Mouse (Mus musculus) left cerebral cortex, adult 8-10 months (tissue): ENCODE results near the gene Klhdc10. TPM values are rescaled to one million over a fixed set of nuclear protein-coding genes. Genes with fewer than 3 reads are reported as not detected.

Experiments
- DNase-seq, 2 experiments: peaks; one replicate each; pipeline ENCODE4 v3.0.0; 2022; ENCODE audit warnings: low spot score in 2 of 2
- total RNA-seq, 4 experiments: library from RNA; stranded (reverse); gene quantifications; 2 replicates each; pipeline ENCODE4 v1.2.4; 2022

Gene Klhdc10
- total RNA-seq, 4 experiments from 2014 or later = 86.0 to 101 (median 90.6) TPM

DNA sequence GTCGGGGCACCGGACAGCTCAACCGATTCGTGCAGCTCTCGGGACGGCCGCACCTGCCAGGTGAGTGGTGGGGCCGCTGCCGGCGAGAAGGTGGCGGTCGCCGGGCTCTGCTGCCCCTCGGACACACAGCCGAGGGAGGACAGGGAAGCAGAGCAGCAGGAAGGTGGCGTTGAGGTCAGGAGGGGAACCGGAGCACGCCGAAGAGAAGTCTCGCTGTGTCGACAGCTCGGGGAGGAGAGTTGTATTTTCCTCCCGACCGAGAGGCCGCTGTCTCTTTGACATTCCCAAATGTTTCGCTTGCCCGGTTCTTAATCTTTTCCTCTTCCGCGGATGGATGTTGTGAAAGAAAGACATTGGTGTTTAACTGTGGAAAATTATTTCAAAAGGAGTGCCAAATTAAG, 423 bp downstream of the Klhdc10 start:
- no peak for DNase-seq

DNA sequence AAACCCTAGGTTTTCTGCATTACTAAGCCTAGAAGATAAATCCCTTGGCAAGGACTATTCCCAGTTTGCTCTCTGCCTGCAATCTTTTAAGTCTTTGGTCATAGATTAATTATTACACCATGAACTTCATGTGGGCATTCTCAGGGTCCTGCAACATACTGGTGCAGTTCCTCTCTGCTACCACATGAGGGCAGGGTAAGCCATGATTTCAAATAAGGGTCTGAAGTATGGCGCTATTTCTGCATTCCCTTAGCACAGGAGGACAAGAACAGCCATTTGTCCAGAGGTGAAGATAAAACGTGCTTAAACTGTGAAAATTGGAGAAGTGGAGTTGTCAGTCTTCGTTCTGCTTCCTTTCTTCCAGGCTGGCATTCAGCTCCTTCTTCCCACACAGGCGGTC, 1.8 kb downstream of the Klhdc10 start:
- DNase-seq = peak; percentile 33 to 61

DNA sequence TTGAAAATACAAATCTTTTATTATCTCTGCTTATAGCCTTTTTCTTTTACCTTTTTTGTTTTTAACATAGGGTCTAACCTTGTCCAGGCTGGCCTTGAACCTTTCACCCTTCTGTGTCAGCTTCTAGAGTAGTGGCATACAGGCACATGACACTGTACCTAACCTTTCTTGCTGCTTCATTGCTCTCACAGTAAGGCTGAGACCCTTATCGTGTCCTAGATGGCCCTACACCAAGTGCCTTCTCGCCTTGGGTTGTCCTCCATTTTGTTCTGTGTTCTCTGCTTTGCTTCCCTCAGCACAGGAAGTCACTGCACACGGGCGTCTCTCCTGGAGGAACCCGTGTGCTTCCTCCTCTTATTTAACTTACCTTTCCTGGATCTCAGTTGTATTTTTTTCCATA, 3.0 kb downstream of the Klhdc10 start:
- no peak for DNase-seq

DNA sequence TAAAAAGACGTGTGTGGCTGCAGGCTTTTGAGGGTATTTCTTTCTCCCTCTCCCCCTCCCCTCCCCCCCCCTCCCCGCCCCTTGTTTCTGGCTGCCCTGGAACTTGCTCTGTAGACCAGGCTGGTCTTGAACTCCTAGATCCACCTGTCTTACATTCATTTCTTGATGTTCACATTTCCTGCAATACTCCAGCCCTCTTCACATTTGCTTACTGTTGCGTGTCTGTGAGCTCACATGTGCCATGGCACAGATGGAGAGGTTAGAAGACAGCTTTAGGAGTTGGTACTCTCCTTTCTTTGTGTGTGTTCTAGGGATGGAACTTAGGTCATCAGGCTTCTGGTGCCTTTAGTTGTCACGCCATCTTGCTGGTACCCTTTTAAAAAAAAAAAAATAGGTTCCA, 6.6 kb downstream of the Klhdc10 start:
- DNase-seq = no peak

DNA sequence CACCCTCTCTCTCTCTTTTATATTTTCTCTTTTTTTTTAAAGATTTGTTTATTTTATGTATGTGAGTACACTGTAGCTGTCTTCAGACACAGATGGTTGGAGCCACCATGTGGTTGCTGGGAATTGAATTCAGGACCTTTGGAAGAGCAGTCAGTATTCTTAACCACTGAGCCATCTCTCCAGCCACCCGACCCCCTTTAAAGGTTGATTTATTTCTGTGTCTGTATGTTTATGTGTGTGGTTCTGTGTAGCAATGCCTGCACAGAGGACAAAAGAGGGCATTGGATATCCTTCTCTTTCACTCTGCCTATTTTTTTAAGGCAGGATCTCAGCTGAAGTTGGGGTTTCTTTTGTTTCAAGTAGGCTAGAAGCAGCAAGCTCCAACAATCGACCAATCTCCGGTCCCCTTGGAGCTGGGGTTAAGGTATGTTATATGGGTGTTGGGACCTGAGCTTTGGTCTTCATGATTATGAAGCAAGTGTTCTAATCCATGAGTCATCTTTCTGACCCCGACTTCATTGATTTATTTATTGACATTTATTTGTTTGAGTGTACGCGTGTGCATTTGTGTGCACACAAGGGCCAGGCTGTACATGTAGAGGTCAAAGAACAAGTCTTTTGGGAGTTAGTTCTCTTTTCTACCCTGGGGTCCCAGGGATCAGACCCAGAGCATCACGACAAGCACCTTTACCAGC, 7.9 kb downstream of the Klhdc10 start:
- no peak for DNase-seq

DNA sequence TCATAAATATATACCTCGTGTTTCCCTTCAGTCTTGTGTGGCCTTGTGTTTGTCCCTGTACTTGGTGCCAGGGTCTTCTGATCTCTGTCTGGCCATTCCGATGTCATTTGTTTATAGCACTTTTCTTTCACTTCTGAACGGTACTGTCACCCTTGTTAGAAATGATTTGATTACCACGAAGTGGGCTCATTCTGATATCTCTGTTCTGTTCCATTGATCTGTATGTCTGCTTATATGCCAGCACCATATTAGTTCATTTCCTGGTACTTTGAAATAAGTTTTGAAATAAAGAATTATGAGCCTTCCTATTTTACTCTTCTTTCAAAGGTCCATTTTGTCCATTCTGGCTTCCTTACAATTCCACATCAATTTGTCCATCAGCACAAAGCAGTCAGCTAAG, 9.6 kb downstream of the Klhdc10 start:
- no peak for DNase-seq

DNA sequence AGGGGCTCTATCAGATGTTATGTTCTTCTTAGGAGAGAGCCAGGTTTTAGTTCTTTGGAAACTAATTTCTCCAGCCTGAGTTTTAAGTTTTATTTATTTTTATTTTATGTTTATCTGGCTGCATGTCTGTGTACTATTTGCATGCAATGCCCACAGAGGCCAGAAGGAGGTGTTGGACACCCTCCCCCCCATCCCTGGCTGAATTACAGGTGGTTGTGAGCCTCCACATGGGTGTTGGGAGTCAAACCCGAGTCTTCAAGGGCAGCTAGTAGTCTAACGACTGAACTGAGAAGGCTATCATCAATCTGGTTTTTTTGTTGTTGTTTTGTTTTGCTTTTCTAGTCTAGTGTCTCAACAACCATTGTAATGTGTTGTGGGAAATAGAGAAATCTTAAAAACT, 14.5 kb downstream of the Klhdc10 start:
- no peak for DNase-seq

DNA sequence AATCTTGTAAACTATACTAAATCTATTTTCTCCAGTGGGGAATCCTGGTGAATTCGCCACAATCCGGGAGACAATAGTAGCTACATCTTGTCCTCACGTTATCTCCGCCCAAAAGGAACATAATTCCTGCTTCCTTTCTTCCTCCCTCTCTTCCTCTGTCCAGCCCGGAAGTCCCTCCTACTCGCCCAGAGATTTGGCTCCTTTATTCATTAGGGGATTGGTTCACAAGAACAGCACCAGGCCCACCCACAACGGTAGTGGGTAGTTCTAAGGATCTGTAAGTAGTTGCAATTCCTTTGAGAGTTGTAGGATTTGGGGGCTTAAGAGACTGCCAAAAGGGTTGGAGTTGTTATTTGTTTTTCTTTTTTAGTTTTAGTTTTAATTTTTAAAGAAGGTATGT, 15.1 kb downstream of the Klhdc10 start:
- DNase-seq = no peak

DNA sequence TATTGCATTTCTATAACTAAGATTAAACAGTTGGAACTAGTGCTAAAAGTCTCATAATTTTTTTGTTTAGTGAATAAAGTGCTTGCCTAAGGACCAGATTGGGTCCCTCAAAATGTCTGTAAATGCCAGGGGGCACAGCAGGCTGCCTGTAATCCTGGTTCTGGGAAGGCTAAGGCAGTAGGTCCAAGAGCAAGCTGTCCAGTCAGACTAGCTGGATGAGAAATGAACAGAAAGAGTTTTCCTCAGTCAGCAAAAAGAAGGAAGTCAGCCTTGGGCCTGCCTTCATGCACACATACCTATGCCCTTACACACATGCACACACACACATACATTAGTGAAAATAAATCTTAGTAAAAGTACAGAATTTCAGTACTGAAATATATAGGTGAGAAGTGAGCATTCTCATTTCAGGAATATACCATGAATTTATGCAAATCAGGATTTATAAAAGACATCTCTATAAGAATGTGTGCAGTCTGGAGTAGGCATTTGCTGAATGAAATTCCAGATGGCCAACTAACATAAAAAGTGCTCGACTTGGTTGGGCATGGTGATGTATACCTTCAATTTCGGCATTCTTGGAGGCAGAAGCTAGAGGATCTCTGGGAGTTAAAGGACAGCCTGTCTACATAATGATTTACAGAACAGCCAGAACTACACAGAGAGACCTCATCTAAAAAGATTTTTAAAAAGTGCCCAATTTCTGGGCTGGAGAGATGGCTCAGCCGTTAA, 31.0 kb downstream of the Klhdc10 start:
- no peak for DNase-seq

DNA sequence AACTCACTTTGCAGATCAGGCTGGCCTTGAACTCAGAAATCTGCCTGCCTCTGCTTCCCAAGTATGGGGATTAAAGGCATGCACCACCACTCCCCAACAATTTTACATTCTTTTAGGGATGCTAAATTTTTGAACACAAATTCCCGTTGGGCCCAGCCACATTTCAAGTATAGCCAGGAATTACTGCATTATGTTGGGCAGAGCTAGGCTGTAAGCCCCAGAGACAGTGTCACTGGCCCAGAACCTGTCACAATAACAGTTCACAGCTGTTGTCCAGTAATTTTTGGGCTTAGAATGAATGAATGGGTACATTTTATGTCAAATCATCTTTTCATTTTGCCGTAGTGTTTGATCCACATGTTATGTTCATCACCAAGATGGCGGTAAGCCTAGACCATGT, 34.8 kb downstream of the Klhdc10 start:
- DNase-seq = no peak

DNA sequence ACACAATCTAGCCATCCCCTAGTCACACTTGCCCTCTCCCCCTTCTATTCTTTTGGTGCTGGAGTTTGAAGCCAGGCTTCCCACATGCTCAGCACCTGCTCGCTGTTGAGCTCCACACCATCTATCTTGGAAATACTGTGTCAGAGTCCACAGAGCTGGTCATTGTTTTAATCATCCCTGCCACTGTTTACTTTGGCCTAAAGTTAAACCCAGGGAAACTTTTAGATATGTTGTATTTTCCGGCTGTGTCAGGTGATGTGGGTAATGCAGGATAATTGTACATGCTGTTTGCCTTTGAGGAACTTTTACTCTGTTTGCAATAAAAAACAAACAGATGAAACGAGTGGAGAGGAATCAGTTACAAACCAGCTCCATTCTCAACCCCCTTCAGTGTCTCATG, 35.4 kb downstream of the Klhdc10 start:
- DNase-seq = no peak

DNA sequence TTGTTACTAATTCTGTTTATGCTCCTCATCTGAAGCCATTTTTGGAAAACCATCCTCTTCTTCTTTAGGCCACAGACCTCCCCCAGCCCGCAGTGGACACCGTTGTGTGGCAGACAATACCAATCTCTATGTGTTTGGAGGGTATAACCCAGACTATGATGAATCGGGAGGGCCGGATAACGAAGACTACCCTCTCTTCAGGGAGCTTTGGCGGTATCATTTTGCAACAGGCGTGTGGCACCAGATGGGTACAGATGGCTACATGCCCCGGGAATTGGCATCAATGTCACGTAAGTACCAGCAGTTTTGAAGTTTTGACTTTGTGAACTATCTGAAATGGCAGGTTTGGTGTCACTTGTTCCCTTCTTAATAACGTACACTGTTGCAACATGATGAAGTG, 37.9 kb downstream of the Klhdc10 start:
- DNase-seq = no peak

DNA sequence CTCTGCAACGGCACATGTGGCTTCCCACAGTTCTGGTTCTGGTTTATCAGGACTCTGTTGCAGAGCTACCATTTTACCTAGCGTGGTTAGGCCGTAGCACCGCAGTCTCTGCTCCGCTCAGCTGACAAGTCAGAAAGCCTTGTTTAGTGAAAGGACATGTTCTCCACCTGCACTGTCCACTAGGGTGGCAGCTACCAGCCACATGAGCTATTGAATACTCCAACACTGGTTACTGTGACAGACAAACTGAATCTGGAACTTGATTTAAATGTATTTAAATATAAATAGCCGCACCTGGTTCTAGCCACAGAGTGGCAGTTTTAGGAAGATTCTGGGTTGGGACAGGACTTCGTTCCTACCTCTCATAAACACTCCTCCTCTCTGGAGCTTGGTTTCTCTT, 55.3 kb downstream of the Klhdc10 start:
- DNase-seq = no peak

DNA sequence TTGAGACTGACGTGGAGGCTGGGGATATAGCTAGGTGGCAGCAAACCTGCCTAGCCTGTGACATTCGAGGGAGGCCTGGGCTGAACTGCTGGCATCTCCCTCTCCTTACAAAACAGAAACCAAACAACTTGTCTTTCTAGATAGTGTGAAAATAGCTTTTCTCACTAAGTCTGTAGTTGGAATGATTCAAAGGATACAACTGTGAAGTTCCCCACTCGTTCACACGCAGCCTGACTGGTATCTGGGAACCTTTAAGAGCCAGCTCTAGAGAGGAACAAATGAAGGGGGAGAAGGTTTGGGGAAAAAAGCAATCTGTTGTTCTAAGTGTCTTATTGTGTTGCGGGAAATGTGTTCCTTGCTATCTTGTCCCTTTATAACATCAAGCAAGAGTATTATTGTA, 57.0 kb downstream of the Klhdc10 start:
- no peak for DNase-seq

DNA sequence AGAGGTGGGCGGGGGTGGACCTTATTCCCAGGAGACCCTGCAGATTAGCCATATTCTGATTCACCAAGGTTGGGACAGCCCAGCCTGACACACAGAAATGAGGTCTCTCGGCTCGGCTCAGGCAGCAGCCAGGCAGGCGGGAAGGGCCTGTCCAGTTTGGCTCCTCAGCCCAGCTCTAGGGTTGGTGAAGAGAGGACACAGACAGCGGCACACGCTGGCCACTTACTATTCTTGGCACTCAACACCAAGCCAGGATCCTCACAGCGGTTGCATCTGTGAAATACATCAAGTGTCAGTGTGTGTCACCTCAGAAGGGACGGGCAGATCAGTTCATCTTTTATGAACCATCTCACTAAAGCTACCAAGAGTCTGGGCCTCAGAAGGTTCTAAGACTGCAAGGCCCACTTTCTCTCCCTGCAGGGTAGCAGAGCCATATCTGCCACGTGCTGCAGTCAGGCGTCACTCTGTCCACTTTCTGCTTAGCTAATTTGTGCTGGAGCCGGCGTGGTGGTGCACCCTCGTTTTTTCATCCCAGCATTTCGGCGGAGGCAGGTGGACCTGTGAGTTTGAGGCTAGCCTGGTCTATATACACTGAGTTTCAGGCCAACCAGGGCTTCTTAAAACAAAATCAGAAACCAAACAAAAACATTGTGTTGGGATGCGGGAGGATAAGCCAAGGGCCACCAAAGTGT, 57.5 kb downstream of the Klhdc10 start:
- DNase-seq = no peak

DNA sequence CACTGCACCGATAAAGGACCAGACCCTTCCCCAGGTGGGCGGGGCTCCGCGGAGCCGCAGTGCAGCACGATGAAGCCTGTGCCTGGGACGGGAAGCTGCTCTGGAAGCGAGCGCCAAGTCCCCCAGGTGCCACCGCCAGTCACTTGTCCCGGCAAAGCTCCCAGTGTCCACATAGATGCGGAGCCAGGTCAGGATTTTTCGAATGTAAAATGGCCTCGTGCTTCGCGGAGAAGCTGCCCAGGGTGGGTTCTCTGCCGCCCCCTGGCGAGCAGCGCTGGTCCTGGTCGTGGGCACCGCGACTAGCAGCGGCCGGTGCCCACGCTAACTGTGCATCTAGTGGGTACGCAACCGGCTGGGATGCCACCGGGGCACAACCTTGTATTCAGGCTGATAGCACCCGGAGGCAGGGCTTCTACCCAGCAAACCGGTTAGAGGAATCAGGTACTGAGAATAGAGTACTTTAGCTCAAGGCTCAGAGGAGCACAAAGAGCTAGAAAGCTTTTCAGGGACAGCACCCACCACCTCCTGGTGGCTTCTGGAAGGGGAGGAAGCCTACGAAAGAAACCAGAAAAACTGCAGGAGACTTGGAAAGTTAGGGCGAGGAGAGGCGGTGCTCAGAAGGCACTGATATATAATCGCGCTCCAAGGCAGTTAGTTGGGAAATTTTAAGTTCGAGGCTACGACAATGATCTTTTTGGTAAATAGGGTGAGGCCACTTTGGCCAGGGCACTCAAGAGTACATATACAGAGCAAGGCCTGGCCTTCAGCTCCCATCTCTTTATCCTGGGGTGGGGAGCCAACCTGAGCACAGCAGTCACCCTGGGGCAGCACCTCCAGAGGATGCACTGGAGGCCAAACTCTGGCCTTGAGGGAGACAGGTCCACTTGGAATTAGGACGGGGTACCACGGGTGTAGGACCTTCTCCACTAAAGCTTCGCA, 58.4 kb downstream of the Klhdc10 start:
- peak; percentile 55 to 56 for DNase-seq

DNA sequence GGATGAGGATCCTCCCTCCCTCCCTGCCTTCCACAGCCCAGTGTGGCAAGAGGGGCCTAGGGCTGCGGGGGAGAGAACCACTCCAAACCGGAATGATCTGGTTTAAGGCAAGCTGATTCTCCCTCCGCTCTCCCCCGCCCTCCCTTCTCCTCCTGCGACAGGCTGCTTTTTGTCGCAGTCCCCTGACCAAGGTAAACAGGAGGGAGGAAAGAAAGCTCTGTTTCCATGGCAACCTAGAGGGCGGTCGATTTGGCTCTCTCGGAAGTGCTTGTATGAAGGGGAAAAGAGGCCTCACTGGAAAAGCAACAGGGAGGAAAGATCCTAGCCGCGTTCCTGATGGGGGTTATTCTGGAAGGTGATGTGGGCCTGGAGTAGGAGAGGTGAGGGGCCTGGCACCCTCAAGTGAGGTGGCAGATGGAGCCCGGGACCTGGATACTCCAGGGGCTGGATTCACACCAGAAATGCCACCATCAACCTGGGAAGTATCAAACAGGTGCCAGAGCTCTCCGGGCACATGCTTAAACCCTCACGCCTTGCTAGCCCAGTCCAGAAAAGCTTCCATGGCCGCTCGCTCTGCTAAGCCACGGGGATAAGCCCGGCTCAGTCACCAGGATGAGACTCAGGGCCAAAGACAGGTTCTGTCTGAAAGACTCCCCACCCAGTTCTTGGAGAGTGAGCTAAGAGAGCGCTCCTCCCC, 59.2 kb downstream of the Klhdc10 start:
- peak; percentile 49 to 93 for DNase-seq

DNA sequence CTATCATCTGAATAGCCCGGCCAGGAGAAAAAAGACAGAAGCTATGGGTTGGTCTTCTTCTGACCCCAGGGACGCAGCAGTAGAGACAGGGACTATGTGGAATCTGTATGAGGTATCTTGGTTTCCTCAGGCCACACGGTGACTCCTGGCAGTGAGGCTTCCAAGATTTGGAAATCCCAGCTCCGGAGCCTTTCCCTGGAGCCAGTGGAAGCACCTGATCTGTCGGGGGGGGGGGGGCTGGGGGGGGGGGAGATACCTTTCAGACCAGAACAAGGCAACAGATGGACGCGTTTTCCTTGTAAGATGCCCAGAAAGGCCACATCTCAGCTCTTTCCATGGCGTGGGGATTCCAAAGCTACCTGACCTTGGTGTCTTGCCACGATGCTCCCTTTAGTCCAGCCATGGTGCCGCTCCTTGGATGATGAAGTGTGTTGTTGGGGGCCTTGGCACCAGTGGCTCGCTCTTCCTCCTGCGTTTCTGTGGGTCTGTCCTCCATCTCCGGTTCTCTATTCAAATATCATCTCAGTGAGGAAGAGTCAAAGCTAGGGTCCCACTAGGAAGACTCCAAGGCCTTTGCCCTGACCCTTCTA, 60.2 kb downstream of the Klhdc10 start:
- peak in 1 of 2 experiments; percentile 7 for DNase-seq

DNA sequence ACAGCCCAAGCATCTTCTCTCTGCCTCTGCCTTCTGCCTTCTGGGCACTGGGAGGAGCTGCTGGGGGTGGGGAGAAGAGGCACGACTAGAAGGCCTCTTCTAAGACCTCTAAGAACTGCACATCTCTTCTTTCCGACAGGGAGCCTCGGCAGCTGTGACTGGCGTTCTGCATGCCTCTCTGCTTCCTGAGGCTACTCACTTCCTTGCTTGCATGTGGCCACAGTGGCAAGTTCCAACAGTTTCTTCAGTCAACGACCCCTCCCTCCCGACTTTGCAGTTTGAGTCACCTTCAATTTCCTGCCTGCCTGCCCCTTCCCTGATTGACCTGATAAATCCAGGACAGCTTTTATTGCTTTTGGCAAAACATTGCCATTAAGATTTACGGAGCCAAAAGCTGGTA, 61.2 kb downstream of the Klhdc10 start:
- peak in 1 of 2 experiments; percentile 7 for DNase-seq

DNA sequence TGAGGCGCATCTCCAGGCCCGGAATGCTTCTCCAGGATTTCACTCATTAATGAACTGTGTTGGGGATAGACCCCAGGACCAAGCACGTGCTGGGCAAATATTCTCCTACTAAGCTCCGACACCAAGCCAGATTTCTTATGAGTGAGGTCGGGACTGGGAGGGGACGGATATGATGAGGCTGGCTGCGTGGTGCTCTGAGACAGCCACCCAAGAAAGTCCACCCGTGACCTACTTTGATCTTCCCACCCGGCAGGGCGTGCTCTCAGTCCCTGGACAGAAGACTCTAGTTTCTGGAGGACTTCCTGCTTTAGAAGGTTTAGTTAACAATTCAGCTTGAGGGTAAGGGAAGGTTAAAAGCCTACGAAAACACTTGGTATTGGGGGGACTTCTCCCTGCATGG, 63.9 kb downstream of the Klhdc10 start:
- DNase-seq = no peak
